Mouse (Mus musculus) cerebellum, adult 9-11 months (tissue): ENCODE data around the gene Eif3d.
A peak's percentile ranks its signal among the peaks of the same experiment; 100 is the strongest.
"Not testable (repeated sequence)": the region's sequence is repeated elsewhere in the genome, so short reads cannot be mapped to it uniquely, and the experiment has no call there.

Experiments used
- DNase-seq: peaks from one replicate; pipeline ENCODE4 v3.0.0; 2022

Gene Eif3d

DNA sequence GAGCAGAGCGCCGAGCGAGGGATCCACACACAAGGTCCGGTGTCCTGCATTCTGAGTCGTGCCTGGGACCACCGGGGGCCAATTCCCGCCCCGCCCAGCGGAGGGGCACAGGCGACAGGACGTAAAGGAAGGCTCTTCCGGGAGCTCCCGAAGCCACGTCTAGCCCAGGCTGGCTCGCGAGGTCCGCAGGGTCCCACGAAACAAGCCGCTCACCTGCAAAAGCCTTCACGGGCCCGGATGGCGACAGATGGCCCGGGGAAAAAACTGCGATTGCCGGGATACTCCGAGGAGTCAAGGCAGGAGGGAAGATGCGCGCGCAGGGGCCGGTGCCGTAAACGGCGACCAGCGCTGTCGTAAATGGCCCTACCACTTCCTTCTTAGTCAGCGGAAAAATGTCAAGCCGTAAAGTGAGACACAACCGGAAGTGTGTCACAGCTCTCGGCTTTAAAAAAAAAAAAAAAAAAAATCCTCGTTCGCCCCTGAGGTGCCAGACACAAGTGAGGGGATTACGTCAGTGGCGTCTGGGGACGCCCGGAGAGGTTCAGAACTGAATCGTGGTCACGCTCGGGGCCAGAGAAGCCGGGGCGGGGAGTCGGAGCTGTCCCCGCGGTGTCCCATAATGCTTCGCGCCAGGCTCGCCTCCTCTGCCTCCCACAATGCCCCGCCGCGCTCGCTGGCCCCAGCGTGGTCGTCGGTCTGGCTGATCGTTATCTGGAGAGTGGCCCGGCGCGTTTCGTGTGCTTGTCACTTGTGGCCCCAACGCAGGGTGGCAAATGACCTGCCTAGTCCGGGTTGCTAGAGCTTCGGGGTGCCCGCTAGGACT lies at the start of gene Eif3d:
Gene Eif3d, minus strand, starts transcription at position 344 of the 823 bp plus-strand sequence.
- DNase-seq: peak; percentile 97

DNA sequence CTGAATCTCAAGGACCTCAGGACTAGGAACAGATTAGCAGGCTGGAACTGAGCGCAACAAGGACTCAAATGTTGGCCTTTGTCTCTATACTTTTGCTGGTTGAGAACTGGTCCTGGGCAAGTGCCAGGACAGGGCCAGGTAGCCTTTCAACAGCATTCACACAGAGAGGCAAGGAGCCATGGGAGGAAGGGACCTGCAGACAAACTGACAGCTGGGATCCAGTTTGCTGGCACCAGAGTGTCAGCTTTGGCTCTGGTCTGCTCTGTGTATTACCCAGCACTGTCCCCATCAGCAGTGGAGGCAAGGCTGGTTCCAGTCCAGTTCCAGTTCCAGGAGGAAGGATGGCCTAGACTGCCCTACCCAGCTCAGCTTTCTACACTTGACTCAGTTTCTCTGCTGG lies 43.4 kb upstream of the Eif3d start:
- DNase-seq: peak; percentile 77

DNA sequence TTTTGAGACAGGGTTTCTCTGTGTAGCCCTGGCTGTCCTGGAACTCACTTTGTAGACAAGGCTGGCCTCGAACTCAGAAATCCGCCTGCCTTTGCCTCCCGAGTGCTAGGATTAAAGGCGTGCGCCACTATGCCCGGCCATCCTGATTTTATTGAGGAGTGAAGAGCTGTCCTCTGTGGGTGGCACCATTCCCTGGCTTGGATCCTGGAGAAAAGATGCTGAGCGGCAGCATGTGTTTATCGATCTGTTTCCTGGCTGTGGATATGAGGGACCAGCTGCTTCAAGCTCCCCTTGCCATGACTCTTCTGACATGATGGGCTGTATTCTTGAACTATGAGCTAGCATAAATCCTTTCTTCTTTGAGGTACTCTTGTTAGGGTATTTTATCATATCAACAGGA lies 37.6 kb upstream of the Eif3d start:
- DNase-seq: not testable (repeated sequence)

DNA sequence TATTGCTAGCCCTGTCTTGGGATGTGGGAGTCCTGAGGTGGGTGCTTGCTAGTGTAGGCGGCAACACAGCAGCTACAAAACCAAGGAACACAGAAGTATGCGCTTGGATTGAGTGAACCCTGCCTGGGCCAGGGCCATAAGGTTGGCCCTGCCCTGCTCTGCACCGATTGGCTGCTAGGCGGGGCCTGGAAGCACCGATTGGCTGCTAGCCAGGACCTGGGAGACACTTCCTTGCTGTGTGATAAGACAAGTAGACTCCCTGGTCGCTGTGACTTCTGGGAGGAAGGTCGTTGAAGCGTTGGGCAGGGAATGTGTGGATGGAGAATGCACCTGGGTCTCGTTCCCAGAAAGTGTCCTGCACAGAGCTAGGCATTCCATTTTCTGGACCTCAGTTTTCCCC lies 33.3 kb upstream of the Eif3d start:
- DNase-seq: peak; percentile 61

DNA sequence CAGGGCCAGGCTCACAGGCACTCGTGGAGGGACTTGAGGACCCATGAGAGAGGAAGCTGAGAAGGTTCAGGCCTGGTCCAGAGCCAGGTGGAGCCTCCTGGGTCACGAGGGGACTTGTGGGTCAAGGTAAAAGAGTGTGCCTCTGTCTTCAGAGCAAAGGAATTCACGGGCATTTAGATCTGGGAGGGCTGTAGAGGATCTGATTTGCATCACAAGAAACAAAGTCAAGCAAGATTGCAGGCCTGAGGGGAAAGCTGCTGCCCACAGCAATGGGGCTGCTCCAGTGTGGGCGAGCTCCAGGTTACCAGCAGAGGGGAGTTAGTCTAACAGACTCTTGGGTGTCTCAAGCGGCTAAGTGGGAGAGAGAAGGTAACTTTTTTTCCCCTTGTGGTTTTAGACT lies 30.8 kb upstream of the Eif3d start:
- no peak for DNase-seq

DNA sequence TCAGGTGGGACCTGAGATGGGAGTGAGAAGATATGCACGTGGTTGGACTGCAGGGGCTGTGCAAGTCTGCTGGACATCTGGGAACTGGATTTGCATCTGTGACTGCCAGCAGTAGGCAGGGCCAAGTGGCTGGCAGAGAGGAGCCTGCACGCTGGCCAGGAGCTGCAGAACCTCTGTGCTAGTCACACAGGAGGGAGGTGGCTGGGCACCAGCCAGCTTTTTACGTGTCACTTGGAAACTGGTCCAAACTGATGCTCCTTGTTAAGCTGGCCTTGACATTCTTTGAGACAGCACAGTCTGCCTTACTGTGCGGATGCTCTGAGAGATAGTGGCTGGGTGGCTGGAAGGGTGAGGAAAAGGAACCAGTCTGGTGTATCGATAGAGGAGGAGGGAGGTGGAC lies 17.9 kb upstream of the Eif3d start:
- no peak for DNase-seq

DNA sequence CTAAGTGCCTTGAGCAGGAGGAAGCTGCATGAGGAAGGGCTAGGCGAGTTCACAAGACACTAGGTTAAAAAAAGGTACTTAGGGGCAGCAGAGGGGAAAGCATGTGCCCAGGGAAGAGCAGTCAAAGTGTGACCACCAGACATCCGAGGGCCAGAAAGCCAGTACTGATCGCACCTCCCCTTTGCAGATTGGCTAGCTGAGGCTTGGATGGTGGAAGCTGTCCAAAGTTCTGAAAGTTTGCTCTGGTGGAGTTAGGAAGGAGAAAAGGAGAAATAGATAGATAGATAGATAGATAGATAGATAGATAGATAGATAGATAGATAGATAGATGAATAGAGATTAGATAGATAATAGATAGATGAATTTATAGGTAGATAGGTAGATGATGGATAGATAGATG lies 12.8 kb upstream of the Eif3d start:
- no peak for DNase-seq

DNA sequence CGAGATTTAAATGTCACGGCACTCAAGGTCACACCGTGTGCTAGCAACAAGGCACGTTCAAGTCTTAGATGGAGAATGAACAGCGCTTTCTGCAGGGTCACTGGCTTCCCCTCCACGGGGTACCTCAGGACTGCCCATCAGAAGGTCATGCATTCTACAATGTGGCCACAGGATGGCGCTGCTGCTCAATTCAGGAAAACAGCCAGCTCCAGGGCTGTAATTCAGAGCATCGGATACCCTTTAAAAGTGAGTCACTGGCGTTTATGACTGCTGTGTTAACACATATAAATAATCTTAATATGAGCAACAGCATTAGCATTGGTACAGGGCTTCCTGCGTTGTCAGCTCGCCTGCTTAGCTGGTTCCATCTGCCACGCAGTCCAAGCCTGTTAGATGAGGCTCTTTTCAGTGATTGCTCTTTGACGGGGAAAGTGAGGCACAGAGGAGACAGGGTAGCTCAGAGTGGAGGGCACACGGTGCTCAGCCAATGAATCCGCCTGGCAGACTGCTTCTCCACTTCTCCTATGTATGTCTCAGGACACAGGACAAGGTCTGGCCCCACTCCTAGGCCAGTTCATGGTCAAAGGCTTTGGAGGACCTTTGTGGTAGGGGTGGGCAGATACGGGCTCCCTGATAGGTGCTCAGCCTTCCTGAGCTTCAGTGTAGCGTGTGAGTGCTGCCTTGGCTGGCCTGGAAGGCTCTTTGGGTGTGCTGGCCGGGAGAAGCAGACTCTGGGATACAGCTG lies 11.8 kb upstream of the Eif3d start:
- peak; percentile 82 for DNase-seq

DNA sequence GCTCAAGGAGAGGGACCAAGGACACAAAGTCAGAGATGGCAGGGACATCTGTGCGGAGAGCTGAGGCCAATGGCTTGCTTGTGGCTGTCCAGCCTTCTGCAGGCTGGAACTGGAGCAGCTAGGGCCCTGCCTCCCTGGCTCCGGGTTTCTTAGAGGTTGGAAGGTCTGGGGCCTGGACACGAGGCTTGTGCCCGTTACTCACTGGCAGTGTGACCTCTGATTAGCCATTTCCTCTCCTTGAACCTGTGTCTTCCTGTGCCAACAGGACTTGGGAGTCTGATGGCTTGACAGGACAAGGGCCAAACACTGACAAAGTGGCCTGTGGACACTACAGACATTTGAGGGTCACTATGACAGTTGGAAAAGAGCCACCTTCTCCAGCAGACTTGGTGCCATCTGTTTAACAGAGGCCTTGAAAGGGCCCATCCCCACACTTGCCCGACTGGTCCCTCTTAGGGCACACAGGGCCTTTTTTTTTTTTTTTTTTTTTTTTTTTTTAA lies 10.6 kb upstream of the Eif3d start:
- DNase-seq: no peak

DNA sequence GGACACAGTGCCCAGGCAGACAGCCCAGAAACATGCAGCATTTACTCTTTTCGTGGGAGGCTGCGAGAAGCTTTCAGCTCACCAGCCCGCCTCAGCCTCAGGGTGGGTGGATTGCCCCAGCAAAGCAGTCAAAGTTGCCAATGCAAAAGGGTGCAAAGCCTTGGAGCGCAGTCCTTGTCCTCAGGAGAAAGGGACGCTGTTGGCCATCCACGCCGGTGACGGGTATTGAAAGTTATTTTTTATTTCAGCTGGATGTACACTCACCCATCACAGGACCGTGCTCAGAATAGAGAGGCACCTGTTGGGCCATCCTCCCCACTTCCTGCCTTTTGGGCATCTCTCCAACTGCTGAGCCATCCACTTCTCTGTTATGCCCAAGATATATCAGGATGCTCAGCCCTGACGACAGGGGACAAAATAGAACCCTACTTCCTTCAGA lies 8.8 kb upstream of the Eif3d start:
- no peak for DNase-seq

DNA sequence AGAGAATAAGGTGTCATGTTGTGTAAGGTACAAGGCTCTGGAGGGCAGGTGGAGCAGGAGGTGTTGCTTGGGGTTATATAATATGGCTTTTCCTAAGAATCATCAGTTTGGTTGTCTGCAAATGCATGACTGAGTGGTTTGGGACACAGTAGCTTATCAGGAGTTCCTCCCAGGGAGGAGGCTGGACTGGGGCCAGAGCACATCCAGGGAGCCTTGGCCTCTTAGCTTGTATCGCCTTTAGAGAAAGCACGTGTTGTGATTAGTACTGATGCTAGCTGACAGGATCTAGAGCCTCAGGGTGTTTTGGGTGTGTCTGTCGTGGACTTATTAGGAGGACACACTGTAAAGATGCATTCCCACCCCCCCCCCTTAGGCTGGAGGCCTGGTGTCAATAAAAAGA lies 7.0 kb upstream of the Eif3d start:
- DNase-seq: no peak

DNA sequence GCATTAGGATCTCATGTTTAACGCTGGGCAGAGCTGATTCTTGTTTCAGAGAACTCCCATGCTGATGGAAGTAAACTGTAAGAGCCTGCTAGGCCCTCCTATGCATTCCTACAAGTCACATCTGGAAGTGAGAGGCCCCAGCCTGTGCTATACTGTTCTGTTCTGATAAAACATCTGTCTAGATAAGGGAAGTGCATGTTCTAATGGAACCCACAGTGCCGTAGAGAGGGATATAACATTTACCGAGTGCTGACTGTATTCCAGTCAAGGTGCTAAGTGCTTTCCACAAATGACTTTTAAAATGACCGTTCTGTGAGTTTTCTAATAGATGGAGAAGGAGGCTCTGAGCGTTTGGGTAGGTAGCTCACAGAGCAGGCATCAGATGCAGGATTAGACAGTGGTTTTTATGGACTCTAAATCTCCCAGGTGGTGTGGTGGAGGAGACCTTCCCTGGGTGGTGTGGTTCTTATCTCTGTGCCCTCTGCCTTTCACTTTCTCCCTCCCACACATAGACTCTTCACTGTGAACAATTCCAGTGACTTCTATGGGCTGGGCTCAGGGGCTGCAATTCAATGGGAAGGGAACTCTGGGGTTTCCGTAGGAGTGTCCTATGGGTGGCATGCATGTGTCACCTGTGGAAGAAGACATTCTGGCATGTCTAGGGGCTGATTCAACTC lies 3.7 kb upstream of the Eif3d start:
- DNase-seq: no peak

DNA sequence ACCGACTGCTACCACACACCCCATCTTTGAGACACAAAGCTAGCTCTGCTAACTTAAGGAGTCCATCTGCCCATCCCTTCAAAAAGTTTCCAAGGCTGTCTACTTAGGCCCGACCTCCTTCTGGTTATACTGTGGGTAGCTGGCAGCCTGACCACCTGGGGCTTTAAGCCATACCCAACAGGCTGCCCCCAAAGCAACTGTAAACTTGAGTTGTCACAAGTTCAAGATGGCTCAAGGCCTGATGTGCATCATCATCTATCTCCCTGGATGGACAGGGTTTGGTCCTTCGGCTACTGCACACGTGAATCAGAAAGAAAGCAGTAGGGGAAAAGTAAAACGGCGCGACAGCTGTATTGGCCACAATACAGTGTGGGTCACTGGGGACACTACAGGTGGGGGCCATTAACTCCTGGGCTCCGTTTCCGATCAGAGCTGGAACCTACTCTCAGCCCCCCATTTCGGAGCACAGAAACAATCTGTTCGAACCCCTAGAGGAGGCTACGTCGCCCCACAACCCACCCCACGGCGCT lies 608 bp downstream of the Eif3d start:
- no peak for DNase-seq

DNA sequence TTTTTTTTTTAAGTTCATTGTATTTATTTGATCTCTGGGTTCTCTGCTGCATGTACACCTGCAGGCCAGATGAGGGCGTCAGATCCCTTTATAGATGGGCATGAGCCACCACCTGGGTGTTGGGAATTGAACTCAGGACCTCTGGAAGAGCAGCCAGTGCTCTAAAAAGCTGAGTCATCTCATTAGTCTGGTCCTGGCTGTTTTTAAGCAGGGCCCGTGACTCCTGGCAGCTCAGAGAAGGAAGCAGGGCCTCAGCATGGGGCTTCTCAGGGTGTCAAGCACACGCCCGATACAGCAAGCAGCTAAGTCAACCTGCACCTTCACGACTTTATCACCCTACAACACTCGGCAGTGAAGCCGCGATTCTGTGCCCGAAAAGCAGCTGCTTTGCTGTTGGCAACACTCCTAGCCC lies 5.5 kb downstream of the Eif3d start:
- DNase-seq: no peak

DNA sequence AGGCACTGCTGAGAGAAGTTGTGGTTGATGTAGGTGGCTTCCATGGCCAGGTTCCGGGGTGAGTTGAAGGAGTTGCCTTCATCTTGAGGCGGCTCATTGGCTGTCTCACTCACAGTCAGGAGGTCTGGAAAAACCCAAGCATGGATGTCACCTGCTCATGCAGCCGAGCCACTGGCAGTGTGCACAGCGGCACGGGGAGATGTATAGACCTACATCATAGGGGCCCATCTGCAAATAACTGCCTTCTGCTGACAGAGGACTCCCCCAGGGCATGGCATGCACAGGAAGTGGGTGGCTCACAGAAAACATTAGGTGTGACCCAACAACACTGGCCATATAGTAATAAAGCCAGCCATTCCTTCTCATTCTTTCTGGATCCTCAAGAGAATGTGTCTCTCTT lies 8.2 kb downstream of the Eif3d start:
- no peak for DNase-seq

DNA sequence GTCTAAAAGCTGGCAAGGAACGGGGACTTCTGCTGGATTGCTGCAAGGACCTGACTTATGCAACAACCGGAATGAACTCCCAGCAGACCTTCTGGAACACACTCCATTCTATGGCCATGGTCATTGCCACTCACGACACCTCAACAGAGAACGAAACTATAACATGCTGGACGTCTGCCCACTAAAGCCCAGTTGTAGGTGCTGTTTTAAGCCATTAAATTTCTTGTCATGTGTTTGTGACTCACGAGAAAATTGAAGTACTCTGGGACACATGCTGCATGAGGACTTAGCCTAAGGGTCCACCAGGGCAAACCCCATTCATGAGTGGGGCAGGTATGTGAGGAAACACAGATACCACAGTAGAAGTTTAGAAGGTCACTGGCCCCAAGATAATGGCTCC lies 9.9 kb downstream of the Eif3d start:
- no peak for DNase-seq

DNA sequence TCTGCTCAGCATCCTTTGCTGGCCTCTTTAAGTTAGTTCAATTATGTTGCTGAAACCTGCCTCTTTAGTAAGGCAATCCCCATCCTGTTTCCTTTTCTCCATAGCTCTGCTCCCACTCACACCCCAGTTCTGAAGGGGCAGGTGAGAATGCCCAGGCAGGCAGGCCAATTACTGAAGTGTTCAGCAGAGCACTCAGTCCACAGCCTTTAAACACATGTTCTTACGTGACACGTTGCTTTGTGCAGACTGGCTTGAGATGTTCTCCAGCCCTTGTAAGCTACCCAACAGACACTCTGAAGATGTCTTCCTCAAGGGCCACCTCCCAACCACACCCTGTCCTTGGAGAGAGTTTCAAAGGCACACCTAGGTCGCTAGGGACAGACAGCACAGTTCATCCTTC lies 12.5 kb downstream of the Eif3d start:
- no peak for DNase-seq

DNA sequence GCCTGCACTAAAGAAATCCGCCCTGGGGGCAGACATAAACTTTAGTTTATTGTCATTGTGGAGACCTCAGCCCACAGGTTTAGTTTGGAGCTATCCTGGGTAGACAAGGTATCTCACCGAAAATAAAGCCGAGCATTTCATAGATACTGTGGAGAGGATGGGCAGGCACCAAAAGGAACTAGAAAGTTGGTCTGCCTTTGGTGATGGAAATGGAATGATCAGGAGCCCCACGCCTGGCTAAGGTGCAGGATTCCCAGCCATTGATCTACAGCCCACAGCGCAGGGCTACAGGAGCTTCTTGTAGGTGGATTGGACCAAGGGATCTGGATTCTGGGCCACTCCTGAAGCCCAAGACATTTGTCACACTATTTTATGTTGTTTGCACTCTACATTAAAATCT lies 13.0 kb downstream of the Eif3d start:
- no peak for DNase-seq

DNA sequence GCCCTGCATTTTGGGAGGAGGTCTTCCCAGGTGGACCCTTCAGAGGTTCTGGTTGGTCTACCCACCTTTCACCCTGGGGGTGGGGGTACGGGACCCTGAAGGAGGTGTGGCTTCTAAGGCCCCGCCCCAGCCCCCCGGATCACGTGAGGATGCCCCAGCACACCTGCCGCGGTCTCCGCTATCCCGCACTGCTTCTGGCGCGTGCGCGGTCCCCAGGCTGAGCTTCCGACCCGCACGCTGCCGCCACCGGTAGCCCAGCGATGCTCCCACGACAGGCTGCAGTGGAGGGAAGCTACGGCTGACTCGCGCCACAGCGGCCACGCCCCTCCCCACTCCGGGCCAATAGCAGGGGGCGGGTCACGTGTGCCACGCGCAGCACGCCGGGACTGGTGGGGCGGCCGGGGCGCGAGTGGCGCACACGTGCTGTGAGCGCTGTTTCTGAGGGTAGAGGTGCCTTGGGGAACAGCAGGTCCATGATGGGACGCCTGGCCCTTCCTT lies 14.2 kb downstream of the Eif3d start, which contains the start of gene Foxred2:
Gene Foxred2, minus strand, starts transcription at position 319 of the 498 bp plus-strand sequence.
- DNase-seq: peak; percentile 96

DNA sequence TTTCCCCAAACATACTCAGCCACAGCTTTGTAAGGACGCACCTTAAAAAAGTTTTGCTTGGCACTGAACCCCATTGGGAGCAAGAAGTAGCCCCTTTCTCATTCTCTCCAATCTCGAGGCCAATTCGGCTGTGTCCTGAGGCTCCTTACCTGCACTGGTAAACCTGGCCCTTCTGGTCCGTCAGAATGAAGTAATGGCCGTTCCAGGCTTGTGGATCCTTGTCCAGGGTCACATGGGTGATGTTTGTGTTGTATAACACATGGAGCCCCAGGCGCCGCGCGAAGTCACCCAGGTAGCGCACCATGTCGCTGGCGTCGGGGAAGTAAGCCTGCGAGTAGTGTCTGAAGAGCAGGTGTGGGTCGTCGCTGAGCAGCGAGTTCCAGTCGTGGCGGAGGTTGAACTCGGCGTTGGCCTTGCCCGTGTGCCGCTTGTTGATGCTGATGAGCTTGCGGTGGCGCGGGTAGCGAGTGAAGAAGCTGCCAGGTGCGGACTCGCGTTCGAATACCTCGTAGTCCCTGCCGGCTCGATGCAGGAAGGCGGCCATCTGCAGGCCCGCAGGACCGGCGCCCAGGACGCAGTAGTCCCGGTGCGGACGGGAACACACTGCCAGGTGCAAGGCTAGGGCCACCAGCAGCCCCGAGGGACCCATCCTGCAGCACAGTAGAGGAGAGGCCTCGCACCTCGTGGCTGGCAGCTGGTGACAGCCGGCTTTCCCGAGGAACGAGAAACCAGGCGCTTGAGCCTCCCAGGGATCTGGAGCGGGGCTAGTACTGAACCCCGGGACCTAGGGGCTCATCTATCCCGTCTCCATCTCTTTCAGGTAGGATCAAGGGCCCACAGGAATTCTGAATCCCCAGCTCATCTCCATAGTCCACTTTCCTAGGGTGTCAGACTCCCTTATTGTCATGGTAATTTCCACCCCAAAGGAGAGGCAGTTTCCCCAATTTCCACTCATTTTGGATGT lies 14.9 kb downstream of the Eif3d start:
- DNase-seq: peak; percentile 77

DNA sequence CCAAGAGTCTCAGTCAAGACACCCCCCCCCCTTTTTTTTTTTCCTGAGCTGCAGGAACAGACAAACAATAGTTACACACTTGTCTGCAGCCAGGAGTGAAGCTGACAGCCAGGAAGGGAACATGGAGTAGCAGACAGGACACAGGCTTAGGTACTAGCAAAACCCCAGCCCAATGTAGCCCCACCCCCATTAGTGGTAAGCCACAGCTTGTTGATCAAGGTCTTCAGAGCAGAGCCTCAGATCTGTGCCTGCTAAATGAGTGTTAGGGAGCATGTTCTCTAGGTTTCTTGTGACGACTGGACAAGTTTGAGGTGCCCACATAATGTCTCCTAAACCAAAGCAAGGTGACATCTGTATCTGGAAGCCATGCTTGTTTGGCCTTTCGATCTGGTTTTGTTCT lies 16.3 kb downstream of the Eif3d start:
- no peak for DNase-seq

DNA sequence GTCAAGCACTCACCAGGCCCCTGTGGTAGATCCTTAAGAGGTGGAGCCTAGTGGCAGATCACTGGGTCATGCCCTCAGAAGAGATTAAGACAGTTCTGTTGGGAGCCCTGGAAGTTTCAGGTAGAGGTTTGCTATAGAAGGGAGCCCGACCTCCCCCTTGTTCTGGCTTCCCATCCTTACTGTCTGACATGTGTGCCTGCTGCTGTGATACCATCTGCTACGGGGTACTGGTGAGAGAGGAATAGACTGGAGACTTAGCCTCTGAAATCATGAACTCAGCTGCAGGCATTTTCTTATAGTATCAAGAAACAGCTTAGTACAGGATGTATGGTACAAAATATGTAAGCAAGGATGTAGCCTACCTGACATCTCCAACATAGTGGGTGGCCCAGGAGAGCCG lies 17.7 kb downstream of the Eif3d start:
- peak; percentile 84 for DNase-seq
